Mouse (Mus musculus) inflammation-experienced regulatory T-cells, adult 6 months (primary cell): Measurements from ENCODE around the gene Nme4. TPM values are rescaled to one million over a fixed set of nuclear protein-coding genes. Genes with fewer than 3 reads are reported as not detected.

Experiments
- ATAC-seq: one replicate; pipeline ENCODE4 v1.8.0; 2017
- polyA plus RNA-seq, 3 experiments: library from polyadenylated mRNA; unstranded; fragments of 100-300 nt; shearing (Covaris generic); gene quantifications; one replicate each; pipeline ENCODE4 v1.2.1; 2017

Gene Nme4
- polyA plus RNA-seq, 3 experiments from 2014 or later: 0.39 to 1.0 (median 0.52) TPM

- no peak for ATAC-seq
Observed at GRCm38 (mm10) chr17:26064916-26065315, 30.5 kb downstream of the Nme4 start.

DNA sequence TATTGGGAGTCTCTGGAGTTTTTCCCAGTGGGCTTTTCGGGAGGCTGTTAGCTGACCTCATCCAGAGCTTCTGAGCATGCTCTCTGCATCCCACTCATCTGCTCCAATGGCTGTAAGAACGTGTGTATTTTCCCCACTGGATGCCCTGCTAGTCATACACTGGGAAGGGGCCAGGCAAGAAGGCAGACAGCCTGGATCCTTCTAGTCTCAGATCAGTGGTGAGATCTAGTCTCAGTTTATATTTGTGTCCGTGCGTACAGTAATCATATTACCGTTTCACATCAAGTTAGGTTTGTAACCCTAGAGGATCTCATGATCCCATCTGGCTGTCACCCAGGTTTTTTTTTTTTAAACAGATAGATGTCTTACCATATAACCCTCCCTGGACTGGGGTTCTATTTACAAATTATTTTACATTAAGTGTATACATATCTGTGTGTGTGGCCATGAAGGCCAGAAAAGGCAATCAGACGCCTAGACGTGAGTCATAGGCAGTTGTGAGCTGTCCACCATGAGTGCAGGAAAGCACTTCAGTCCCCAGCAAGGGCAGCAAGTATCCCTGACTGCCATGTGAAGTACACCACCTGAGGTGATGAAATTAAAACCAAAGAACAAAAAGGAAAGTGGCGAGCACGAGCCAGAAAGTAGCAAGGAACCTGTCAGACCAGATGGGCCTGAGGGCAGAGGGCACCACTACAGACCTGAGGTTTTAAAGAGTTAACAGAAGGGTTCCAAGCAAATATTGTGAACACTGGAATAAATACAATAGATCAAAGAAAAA, 37.4 kb downstream of the Nme4 start:
- ATAC-seq: no peak

DNA sequence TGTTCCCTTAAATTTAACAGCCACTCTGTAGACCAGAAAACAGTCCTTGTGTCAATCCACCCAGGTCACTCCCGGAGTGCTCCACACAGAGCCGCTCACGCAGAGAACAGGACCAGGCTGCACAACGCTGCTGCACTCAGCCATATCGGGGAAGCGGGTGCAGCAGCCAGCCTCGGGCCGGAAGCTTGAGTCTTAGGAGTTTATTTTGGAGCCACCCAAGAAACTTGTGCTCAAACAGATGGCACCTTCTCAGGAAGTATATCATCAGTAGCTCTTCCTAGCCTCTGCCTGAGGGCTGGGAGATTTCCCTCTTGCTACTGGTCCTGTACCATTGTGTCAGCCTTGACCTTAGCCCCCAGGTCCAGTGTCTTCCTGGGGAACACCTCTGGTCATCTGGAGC, 38.1 kb downstream of the Nme4 start:
- no peak for ATAC-seq

DNA sequence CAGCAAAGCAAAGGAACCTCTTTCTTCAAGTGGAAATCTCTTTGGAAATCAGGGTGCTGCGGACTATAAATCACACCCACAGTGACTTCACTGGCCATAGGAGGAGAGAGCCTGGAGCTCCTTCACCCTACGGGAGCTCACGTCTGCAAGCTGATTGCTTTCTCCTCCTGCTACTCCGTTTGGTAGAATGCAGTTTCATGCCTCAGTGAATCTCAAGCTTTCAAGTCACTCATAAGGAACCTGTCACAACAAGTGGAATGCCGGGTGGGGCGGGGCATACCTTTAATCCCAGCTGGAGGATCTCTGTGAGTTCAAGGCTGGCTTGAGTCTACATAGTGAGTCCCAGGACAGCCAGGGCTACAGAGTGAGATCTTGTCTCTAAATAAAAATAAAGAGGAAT, 40.2 kb downstream of the Nme4 start:
- no peak for ATAC-seq

- no peak for ATAC-seq
Observed at GRCm38 (mm10) chr17:26054133-26054845, 41.1 kb downstream of the Nme4 start.

GRCm38 (mm10) chr17:26052706-26053105, 42.7 kb downstream of the Nme4 start:
- ATAC-seq: no peak

- no peak for ATAC-seq
Observed at GRCm38 (mm10) chr17:26052074-26052473, 43.3 kb downstream of the Nme4 start.

GRCm38 (mm10) chr17:26048118-26048517, 47.3 kb downstream of the Nme4 start:
- ATAC-seq: no peak

DNA sequence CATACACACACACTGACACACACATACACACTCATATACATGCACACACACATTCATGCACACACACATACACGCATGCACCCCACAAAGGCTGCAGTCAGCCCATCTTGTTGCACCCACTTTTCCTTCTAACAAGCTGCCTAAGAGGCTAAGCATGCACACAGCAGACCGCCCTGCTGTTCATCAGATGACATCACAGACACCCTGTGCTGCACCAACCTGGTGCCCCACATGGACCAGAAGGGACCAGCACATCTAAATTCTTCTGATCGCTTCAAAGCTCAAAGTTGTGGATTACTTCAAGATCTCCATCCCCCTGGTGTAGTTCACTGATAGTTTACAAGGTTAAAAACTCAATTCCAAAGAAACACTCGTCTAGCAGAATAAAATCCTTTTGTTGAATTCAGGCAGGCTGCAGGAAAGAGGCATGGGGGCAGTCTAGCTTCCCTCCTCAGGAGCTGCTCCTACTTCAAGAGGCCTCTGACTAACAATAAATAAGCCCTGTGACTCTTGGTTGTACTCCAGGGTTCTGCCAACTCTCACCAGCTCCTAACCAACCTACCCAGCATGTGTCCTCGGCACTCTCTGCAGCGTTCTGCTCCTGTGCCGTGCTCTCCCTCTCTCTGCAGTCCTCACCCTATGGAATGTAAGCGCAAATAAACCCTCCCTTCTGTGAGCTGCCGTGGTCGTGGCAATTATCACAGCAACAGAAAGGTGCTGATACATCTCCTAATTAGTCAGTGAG, 49.0 kb downstream of the Nme4 start:
- no peak for ATAC-seq

DNA sequence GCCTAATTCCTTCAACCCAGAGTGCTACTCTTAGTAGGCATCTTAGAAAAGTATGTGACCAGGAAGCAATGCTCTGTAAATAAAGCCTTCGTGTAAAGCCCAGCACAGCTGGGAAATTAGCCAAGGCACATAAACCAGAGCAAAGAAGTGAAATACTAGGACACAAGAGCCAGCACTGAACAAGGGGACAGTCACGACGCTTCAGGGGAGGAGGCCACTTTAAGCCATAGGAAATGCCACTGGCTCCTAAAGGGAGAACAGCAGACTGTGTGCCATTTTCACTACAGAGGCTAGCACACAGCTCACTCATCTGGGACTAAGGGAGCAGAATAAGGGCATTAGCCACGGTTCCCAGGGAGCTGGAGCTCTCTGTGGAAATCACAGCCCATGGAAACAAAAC, 50.1 kb downstream of the Nme4 start:
- no peak for ATAC-seq

DNA sequence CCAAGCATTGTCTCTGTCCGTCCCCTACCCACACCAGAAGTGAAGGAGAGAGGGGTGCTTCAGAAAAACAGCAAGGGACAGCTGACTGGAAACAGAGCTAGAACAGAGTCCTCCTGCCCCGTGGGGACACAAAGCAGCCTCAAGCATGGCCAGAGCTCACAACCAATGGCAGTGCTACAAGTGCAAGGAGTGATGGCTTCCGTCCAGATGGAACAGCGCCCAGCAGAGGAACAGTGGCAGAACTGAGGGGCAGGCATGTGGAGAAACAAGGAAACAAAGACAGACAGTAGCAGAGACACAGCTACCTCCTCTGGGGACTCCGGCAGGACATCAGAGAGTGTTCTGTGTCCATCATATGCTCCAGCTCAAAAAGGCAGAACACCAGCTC, 52.2 kb downstream of the Nme4 start:
- ATAC-seq: no peak

DNA sequence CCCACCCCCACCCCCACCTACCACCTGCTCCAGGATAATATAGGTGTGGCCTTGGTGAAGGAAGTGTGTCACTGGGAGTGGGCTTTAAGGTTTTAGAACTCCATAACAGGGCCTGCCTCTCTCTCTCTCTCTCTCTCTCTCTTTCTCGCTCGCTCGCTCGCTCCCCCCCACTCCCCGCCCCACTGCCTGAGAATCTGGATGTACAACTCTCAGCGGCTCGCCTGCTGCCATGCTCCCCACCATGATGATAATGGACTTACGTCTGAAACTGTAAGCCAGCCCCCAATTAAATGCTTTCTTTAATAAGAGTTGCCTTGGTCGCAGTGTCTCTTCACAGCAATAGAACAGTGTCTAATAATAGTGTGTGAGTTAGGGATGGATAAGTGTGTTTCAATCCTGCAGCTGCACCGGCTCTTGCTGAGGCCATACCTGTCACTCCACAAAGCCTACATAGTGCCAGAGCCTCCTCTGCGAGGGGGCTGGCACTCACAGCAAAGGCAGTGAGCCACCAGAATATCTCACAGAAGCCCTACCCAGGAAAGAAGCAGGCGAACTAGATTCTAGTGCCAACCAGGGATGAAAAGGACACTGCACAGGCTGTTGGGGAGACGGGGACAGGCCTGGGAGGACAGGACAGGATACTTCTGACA, 52.7 kb downstream of the Nme4 start:
- no peak for ATAC-seq

Other genes with a start within 250 kb of the Nme4 start
- gene Wdr90, start 234.1 kb downstream of the Nme4 start, polyA plus RNA-seq: 1 to 10 TPM; 3.3 to 7.0 (median 6.8) TPM
- gene Mcrip2, start 226.8 kb downstream of the Nme4 start, polyA plus RNA-seq: 1 to 10 TPM; 2.5 to 3.9 (median 3.5) TPM
- 100 to 1,000 TPM in 1 of 3 experiments, 10 to 100 TPM in 2; 91.1 to 121 (median 98.2) TPM for gene Mettl26, start 220.5 kb downstream of the Nme4 start, polyA plus RNA-seq
- gene Wfikkn1, start 214.7 kb downstream of the Nme4 start, polyA plus RNA-seq: 1 to 10 TPM in 2 of 3 experiments, under 1 TPM in 1; 0.93 to 1.9 (median 1.4) TPM
- 1 to 10 TPM; 6.0 to 7.9 (median 7.5) TPM for gene Rab40c, start 175.9 kb downstream of the Nme4 start, polyA plus RNA-seq
- gene Pigq, start 150.7 kb downstream of the Nme4 start, polyA plus RNA-seq: 10 to 100 TPM; 22.0 to 28.6 (median 27.4) TPM
- gene Nhlrc4, start 150.6 kb downstream of the Nme4 start, polyA plus RNA-seq: not detected
- gene A930017K11Rik, start 143.0 kb downstream of the Nme4 start, polyA plus RNA-seq: not detected
- 1 to 10 TPM; 5.6 to 6.0 (median 5.7) TPM for gene Capn15, start 109.8 kb downstream of the Nme4 start, polyA plus RNA-seq
- gene Rab11fip3, start 26.0 kb downstream of the Nme4 start, polyA plus RNA-seq: 1 to 10 TPM; 1.6 to 3.0 (median 2.7) TPM
- gene Decr2, start 5.3 kb downstream of the Nme4 start, polyA plus RNA-seq: 10 to 100 TPM; 14.2 to 26.5 (median 21.7) TPM
- gene Tmem8, start 17.7 kb upstream of the Nme4 start, polyA plus RNA-seq: 1 to 10 TPM; 6.0 to 8.5 (median 6.3) TPM
- 100 to 1,000 TPM in 2 of 3 experiments, 10 to 100 TPM in 1; 94.6 to 150 (median 125) TPM for gene Mrpl28, start 27.9 kb upstream of the Nme4 start, polyA plus RNA-seq
- gene Axin1, start 43.1 kb upstream of the Nme4 start, polyA plus RNA-seq: 10 to 100 TPM; 10.3 to 11.0 (median 10.9) TPM
- gene Pdia2, start 103.5 kb upstream of the Nme4 start, polyA plus RNA-seq: not detected
- gene Rgs11, start 107.3 kb upstream of the Nme4 start, polyA plus RNA-seq: 10 to 100 TPM in 1 of 3 experiments, 1 to 10 TPM in 2; 4.7 to 12.3 (median 6.2) TPM
- not detected for gene Arhgdig, start 112.2 kb upstream of the Nme4 start, polyA plus RNA-seq
- gene Fam234a, start 148.6 kb upstream of the Nme4 start, polyA plus RNA-seq: 10 to 100 TPM; 19.9 to 34.9 (median 23.7) TPM
- 10 to 100 TPM; 50.3 to 60.4 (median 56.9) TPM for gene Luc7l, start 157.3 kb upstream of the Nme4 start, polyA plus RNA-seq